ENCODE assay signal across 14 mouse cellular contexts in the genomic region with DNA sequence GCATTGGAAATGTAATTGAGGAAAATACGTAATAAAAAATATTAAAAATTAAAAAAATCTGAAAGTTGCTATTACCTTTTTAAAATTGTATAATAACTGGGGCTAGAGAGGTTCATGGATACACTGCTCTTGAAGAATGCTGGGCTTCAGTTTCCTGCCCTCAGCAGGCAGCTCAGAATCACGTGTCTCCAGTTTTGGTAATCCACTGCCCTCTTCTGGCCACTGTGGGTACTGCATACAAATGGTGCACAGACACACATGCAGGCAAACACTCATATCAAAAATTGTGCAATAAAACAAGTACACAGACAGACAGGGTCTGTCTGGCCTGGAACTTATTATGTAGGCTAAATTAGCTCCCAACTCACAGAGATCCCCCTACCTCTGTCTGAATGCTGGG. TPM values are rescaled to one million over a fixed set of nuclear protein-coding genes. Genes with fewer than 3 reads are reported as not detected.
DNase-seq lines count a peak whose midpoint lies in the region; TF ChIP-seq lines count a peak whose summit lies in the region.
"Had no signal": no experiment of that assay in that cellular context is flagged by ENCODE, and none has a peak within 500 bp of the region (broad histone marks: within the 10 kb centered on the region; RNA-seq: fewer than 3 reads in every experiment).

No protein-coding gene starts in this region.

- H3K27me3 ChIP-seq in thymus, adult 2 months (ENCODE audit: control insufficient read depth, insufficient read depth, low read length), result 0 out of 2 replicates have a peak, but pooled peaks cover under 1% of the 10 kb centered on the region
- H3K27me3 ChIP-seq: forebrain, embryonic 15.5 days had no signal

- no peak overlapping the region for H3K27ac ChIP-seq in thymus, adult 2 months (ENCODE audit: control insufficient read depth, insufficient read depth, low read length)
- H3K27ac ChIP-seq: forebrain, embryonic 15.5 days; liver, embryonic 15.5 days; stomach, embryonic 15.5 days had no signal

- no peaks in the 10 kb centered on the region for H3K4me1 ChIP-seq in thymus, adult 2 months (replicated peaks; ENCODE audit: control insufficient read depth, insufficient read depth, low read length)
- H3K4me1 ChIP-seq: forebrain, embryonic 15.5 days; liver, embryonic 15.5 days; stomach, embryonic 15.5 days had no signal

- DNase-seq in heart, postnatal 4 days, result peak; percentile 24
- DNase-seq in heart, adult 8-10 months (ENCODE audit: low spot score), result no peak
- peak; percentile 21 for DNase-seq in thymus, adult 2 months
- DNase-seq in thymus, adult 18-20 months, result no peak
- DNase-seq in c-Kit-positive CD71-positive TER-119-negative erythroid progenitor cells, embryonic 14.5 days (ENCODE audit: low read depth), result peak; percentile 34
- DNase-seq in thymus, postnatal 25 days, result peak; percentile 40
- DNase-seq in yolk sac, embryonic 10.5 days (ENCODE audit: low spot score), result no peak
- no peak for DNase-seq in frontal cortex, adult 2 months (ENCODE audit: extremely low spot score in 1 of 2, low spot score in 1 of 2)
- DNase-seq: cerebellum, postnatal 25 days had no signal

- TF ChIP-seq POLR2A in thymus, adult 2 months (IDR thresholded peaks at IDR 0.05; ENCODE audit: control insufficient read depth, extremely low read depth, insufficient read depth, low read length, poor library complexity), result no peak

- H3K4me3 ChIP-seq in thymus, adult 2 months (ENCODE audit: control insufficient read depth, insufficient read depth, low read length), result no peak overlapping the region
- H3K4me3 ChIP-seq: forebrain, embryonic 15.5 days; liver, embryonic 15.5 days; stomach, embryonic 15.5 days had no signal

- TF ChIP-seq CTCF in thymus, adult 2 months (IDR thresholded peaks at IDR 0.05; ENCODE audit: borderline replicate concordance, control insufficient read depth, extremely low read depth, insufficient read depth, low read length, poor library complexity), result no peak

- WGBS in thymus, adult 2 months, result 72% methylated on average over 2 of the region's 2 CpGs

- no peaks in the 10 kb centered on the region for H3K36me3 ChIP-seq in thymus, adult 2 months (ENCODE audit: control insufficient read depth, insufficient read depth, low read length)
- H3K36me3 ChIP-seq: forebrain, embryonic 15.5 days; liver, embryonic 15.5 days; stomach, embryonic 15.5 days had no signal

RNA-seq across cellular contexts. Expression of gene Ostm1, which starts 21.3 kb away (rescaled TPM):
- 10 to 100 TPM; 18.2 to 19.9 TPM for total RNA-seq in heart, postnatal 4 days (2021)
- total RNA-seq in heart, adult 8-10 months (2022), result 10 to 100 TPM; 20.3 to 23.7 (median 21.8) TPM
- 63.0 and 69.4 TPM in 2 replicates for polyA plus RNA-seq in thymus, adult 2 months (2012; rRNA removed)
- polyA plus RNA-seq in frontal cortex, adult 2 months (2012; rRNA removed), result 42.6 and 45.7 TPM in 2 replicates

RNA-seq across cellular contexts. Expression of gene Nr2e1, which starts 21.4 kb away (rescaled TPM):
- total RNA-seq in heart, postnatal 4 days (2021), result not detected
- not detected for total RNA-seq in heart, adult 8-10 months (2022)
- not detected in 2 replicates for polyA plus RNA-seq in thymus, adult 2 months (2012; rRNA removed)
- 13.8 and 14.4 TPM in 2 replicates for polyA plus RNA-seq in frontal cortex, adult 2 months (2012; rRNA removed)
- total RNA-seq: heart, postnatal 25 days had no signal
- polyA plus RNA-seq: large intestine, adult 2 months; liver, embryonic 15.5 days had no signal

Comparison
In these comparisons a context has a peak if more than half of its experiments do, and no peak if none do; other contexts are left out.
1. DNase-seq: peak in heart, postnatal 4 days (single experiment), thymus, adult 2 months (single experiment), c-Kit-positive CD71-positive TER-119-negative erythroid progenitor cells, embryonic 14.5 days (single experiment) and thymus, postnatal 25 days (single experiment); none in heart, adult 8-10 months (single experiment), thymus, adult 18-20 months (0 of 2), yolk sac, embryonic 10.5 days (single experiment) and frontal cortex, adult 2 months (0 of 2).